Mouse (Mus musculus) hindbrain, embryonic 13.5 days (tissue): ENCODE data around the gene Cxcl13. TPM values are rescaled to one million over a fixed set of nuclear protein-coding genes. Genes with fewer than 3 reads are reported as not detected.

ENCODE experiments used
- ATAC-seq: fragments of 200-750 bp; cut with Nextera tagmentation; 2 replicates; pipeline ENCODE4 v1.8.0; 2017; ENCODE audit warnings: moderate TSS enrichment; ENCODE audit not compliant: low FRiP score
- H3K27ac ChIP-seq: fragments of 300-500 bp; sonication (generic); 2 replicates; pipeline ENCODE4 v1.5.1; 2015; ENCODE audit warnings: inconsistent platforms, mild to moderate bottlenecking, moderate library complexity
- H3K27me3 ChIP-seq: fragments of 300-500 bp; sonication (generic); 2 replicates; pipeline ENCODE4 v1.6.1; 2015; ENCODE audit warnings: mild to moderate bottlenecking, inconsistent platforms
- H3K36me3 ChIP-seq: fragments of 300-500 bp; sonication (generic); 2 replicates; pipeline ENCODE4 v1.6.1; 2015; ENCODE audit warnings: mild to moderate bottlenecking, inconsistent platforms
- H3K4me1 ChIP-seq: fragments of 300-500 bp; sonication (generic); replicated peaks from 2 replicates; pipeline ENCODE4 v1.6.1; 2015; ENCODE audit warnings: inconsistent platforms
- H3K4me2 ChIP-seq: fragments of 300-500 bp; sonication (generic); 2 replicates; pipeline ENCODE4 v1.6.1; 2015; ENCODE audit warnings: inconsistent platforms, mild to moderate bottlenecking, moderate library complexity
- H3K4me3 ChIP-seq: fragments of 300-500 bp; sonication (generic); 2 replicates; pipeline ENCODE4 v1.5.1; 2015; ENCODE audit warnings: mild to moderate bottlenecking, inconsistent platforms
- H3K9ac ChIP-seq: fragments of 300-500 bp; sonication (generic); 2 replicates; pipeline ENCODE4 v1.6.1; 2015; ENCODE audit warnings: mild to moderate bottlenecking, inconsistent platforms
- H3K9me3 ChIP-seq: fragments of 300-500 bp; sonication (generic); 2 replicates; pipeline ENCODE4 v1.6.1; 2016; ENCODE audit warnings: inconsistent platforms
- WGBS: fragments of 180-500 bp; shearing (Covaris S2); methylation state at CpG from one replicate; pipeline ENCODE4 v1.1.7; 2015; 5-methylcytosine and 5-hydroxymethylcytosine counted together
- polyA plus RNA-seq: library from polyadenylated mRNA; unstranded; fragments of >200 nt; fragmentation: Nextera tagmentation; extraction: Ambion mirVana; gene quantifications from 2 replicates; pipeline ENCODE4 v1.2.1, GENCODE M21; 2015

The Cxcl13 gene
- polyA plus RNA-seq, result 0.14 TPM in 1 of 2 replicates, not detected in the other

DNA sequence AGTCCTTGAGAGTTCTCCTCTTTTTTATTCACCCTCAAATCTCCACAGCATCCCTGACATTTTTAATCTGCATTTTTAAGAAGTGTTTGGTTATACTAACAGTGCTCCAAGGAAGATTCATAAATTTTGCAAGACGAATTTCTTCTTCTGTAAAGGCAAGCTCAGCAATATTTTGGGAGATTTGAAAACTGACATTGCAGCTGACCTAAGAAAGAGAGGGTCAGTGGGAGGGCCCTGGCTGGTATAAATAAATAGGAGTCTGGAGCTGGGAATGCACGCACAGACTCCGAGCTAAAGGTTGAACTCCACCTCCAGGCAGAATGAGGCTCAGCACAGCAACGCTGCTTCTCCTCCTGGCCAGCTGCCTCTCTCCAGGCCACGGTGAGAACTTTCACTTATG is at the start of gene Cxcl13:
Gene Cxcl13, plus strand, starts transcription at position 301 of the 400 bp plus-strand sequence.
- 73% methylated on average over 5 of the region's 5 CpGs for WGBS
- Histone ChIP-seq H3K27me3 (no peaks in the 10 kb centered on the region), H3K4me1 (no peaks in the 10 kb centered on the region), H3K9me3 (no peaks in the 10 kb centered on the region), H3K36me3 (no peaks in the 10 kb centered on the region), H3K4me3 (no peak within 1 kb of the TSS), H3K9ac (no peak within 1 kb of the TSS), H3K27ac (no peak within 1 kb of the TSS), H3K4me2 (no peak within 1 kb of the TSS)
- no peak for ATAC-seq

DNA sequence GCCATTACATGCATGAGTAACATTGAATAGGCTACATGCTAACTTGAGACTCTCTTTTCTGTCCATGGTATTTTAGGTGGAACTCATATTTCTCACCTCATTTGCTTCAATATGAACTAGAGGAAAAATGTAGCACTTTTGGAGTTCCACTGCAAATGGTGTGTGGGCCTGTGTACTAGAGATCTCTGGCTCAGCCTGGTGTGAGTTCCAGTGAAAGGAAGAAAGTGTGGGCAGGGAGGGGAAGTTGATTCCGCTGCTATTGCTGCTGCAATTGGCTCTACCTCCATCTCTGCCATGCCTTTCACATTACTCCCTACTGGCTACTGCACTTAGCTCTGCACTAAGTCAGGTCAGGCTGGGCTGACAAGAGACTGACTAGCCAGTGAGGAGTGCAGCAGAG is 45.7 kb upstream of the Cxcl13 start:
- Histone ChIP-seq H3K4me3 (no peak overlapping the region), H3K36me3 (no peaks in the 10 kb centered on the region), H3K9me3 (no peaks in the 10 kb centered on the region), H3K9ac (no peak overlapping the region), H3K4me2 (no peak overlapping the region), H3K27me3 (no peaks in the 10 kb centered on the region), H3K4me1 (no peaks in the 10 kb centered on the region), H3K27ac (no peak overlapping the region)
- WGBS, result 77% methylated on average over 1 of the region's 1 CpGs
- no peak for ATAC-seq

DNA sequence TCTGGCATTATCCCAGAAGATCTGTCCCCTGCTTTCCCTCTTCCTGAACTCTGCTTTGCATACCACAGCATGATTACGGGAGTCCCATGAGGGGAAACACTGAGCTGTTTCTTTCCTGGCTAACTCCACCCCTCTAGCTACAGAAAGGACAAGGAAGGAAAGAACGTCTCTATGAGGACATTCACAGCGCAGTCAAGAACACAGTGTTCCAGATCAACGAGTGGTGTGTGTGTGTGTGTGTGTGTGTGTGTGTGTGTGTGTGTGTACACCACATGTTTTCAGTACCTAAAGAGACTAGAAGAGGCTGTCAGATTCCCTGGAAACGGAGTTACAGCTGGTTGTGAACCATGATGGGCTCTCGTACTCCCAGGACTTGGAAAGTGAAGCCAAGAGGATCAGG is 38.3 kb upstream of the Cxcl13 start:
- Histone ChIP-seq H3K27ac (no peak overlapping the region), H3K27me3 (no peaks in the 10 kb centered on the region), H3K36me3 (no peaks in the 10 kb centered on the region), H3K9ac (no peak overlapping the region), H3K4me3 (no peak overlapping the region), H3K4me2 (no peak overlapping the region), H3K9me3 (no peaks in the 10 kb centered on the region), H3K4me1 (no peaks in the 10 kb centered on the region)
- no peak for ATAC-seq
- 88% methylated on average over 6 of the region's 6 CpGs for WGBS

DNA sequence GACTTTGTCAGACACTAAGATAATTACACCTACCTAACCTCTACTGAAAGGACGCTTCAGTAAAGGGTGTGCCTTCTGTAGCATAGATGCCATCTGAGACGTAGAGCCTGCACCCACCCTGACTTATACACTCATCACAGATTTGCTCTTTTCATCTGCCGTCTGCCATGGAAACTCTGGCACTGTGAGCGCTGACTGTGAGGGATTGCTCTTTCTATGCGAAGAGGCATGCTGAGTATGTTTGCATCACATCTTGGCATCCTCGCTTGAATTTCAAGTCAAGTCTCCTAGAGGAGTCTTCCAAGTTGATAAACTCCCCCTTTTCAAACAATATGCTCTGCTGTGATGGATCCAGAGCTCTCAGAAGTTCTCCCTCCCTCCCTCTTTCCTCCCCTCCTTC is 32.7 kb upstream of the Cxcl13 start:
- ATAC-seq, result no peak
- Histone ChIP-seq H3K27me3 (no peaks in the 10 kb centered on the region), H3K9me3 (no peaks in the 10 kb centered on the region), H3K4me2 (no peak overlapping the region), H3K27ac (no peak overlapping the region), H3K9ac (no peak overlapping the region), H3K4me1 (no peaks in the 10 kb centered on the region), H3K36me3 (no peaks in the 10 kb centered on the region), H3K4me3 (no peak overlapping the region)
- 81% methylated on average over 6 of the region's 6 CpGs for WGBS

DNA sequence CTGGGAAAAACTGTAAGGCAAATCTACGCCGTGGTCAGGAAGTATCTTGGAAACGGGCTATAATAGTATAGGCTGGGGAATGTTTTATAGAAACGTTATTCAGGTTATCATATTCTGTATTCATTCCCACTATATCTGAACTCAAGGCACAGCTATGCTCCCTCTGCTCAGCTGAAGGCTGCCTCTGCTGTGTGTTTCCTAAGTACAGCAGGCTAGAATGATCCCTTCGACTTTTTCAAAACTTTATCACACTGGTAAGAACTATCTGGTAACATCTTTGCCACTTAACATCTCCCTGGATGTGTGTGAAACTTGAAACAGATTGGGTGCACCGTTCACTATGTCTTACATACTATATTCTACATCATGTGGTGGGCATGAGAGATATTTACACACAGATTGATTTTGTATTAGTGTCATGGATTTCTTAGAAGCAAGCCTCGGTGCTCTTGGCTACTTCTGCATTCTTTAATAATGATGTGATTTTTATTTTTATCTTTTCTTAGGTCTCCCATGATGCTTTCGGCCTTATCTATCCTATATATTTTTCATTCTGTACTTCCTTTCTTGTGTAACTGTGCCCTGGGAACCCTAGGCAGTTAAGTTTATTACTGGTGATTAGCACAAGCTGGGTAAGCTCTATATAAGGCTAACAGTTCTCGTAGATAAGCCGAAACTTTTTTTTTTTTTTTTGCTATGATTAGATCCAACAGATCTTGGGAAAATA is 31.4 kb upstream of the Cxcl13 start:
- Histone ChIP-seq H3K4me3 (no peak overlapping the region), H3K36me3 (no peaks in the 10 kb centered on the region), H3K27ac (no peak overlapping the region), H3K27me3 (no peaks in the 10 kb centered on the region), H3K4me1 (no peaks in the 10 kb centered on the region), H3K9me3 (no peaks in the 10 kb centered on the region), H3K4me2 (no peak overlapping the region), H3K9ac (no peak overlapping the region)
- no peak for ATAC-seq
- WGBS, result 91% methylated on average over 10 of the region's 10 CpGs

DNA sequence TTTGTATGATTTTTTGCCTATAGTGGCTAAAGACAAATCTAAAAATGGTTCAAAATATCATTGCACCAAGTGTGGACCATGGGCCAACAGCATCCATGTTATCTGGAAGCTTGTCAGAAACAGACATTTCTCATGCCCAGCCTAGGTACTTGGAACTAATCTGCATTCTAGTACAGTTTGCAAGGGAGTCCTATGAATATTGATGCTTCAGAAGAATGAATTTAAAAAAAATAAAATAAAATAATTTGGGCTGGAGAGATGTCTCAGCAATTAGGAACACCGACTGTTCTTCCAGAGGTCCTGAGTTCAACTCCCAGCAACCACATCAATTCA is 30.9 kb upstream of the Cxcl13 start:
- H3K4me2 ChIP-seq, result no peak overlapping the region
- no peak overlapping the region for H3K4me3 ChIP-seq
- 94% methylated on average over 1 of the region's 1 CpGs for WGBS
- H3K36me3 ChIP-seq, result no peaks in the 10 kb centered on the region
- no peak overlapping the region for H3K9ac ChIP-seq
- H3K27me3 ChIP-seq, result no peaks in the 10 kb centered on the region
- no peak for ATAC-seq
- H3K9me3 ChIP-seq, result no peaks in the 10 kb centered on the region
- H3K27ac ChIP-seq, result no peak overlapping the region
- H3K4me1 ChIP-seq, result no peaks in the 10 kb centered on the region

DNA sequence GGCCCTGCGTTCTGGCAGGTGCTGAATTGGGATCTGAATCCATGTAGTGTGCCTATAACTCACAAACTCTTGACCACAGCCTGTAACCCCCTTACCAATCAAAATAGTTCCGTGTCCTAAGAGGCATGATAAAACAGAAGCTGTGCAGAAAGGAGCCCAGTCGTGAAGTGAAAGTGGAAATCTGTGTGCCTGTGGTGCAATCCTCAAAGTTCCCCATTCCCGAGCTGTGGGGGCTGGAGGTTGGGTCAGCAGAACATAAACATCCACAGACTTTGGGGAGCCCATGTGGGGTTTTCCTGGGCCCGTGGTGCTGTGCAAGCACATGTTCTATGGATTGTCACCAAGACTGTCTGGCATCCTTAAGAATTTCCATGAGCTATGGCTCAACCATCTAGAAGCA is 21.7 kb upstream of the Cxcl13 start:
- Histone ChIP-seq H3K4me1 (no peaks in the 10 kb centered on the region), H3K27me3 (no peaks in the 10 kb centered on the region), H3K27ac (no peak overlapping the region), H3K4me3 (no peak overlapping the region), H3K9ac (no peak overlapping the region), H3K4me2 (no peak overlapping the region), H3K36me3 (no peaks in the 10 kb centered on the region), H3K9me3 (no peaks in the 10 kb centered on the region)
- WGBS, result 76% methylated on average over 5 of the region's 5 CpGs
- ATAC-seq, result no peak

DNA sequence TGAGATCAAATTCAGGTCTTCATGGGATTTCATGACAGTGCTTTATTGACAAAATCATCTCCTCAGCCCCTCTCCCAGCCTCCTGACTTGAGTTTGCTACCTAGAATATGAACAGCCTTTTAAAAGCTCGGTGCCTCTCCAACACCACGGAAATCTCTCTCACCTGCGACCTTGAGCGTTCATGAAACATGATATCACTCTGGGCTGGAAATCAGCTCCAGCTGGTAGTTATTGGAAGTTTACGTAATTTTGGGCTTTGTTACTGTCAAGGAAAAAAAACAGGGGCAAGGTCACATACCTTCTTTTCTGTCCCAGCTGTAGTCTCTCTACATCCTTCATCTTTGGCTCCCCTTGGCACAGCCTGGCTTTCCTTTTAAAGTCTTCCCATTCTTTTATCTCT is 20.7 kb upstream of the Cxcl13 start:
- 83% methylated on average over 5 of the region's 5 CpGs for WGBS
- H3K36me3 ChIP-seq, result no peaks in the 10 kb centered on the region

DNA sequence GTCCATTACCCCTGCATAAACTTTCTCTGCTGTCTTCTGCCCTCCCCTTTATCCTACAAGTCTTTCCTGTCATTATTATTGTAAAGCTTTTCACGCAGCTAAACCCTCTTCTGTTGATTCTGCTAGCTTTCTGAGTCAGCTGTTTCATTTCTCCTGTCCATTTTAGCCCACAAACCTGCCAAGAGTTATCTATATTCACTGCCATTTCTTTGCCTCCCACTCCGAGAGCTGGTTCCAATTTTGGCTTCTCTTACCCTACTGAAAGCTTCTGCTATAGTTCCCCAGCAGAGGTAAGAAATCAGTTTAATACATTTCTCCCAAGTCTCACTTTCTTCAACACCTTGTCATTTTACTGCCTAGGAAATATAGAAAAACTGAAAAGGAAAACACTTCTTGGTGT is 19.6 kb upstream of the Cxcl13 start:
- no peaks in the 10 kb centered on the region for H3K36me3 ChIP-seq
- 78% methylated on average over 2 of the region's 2 CpGs for WGBS
- H3K9me3 ChIP-seq, result no peaks in the 10 kb centered on the region
- H3K4me3 ChIP-seq, result no peak overlapping the region
- H3K27me3 ChIP-seq, result no peaks in the 10 kb centered on the region
- H3K4me2 ChIP-seq, result no peak overlapping the region
- no peak for ATAC-seq
- H3K9ac ChIP-seq, result no peak overlapping the region
- no peak overlapping the region for H3K27ac ChIP-seq
- H3K4me1 ChIP-seq, result no peaks in the 10 kb centered on the region

More for the DNA sequence above, 20.7 kb upstream of the Cxcl13 start:
- no peaks in the 10 kb centered on the region for H3K9me3 ChIP-seq
- H3K27ac ChIP-seq, result no peak overlapping the region
- H3K4me3 ChIP-seq, result no peak overlapping the region
- no peak overlapping the region for H3K4me2 ChIP-seq
- no peaks in the 10 kb centered on the region for H3K27me3 ChIP-seq
- H3K9ac ChIP-seq, result no peak overlapping the region
- no peak for ATAC-seq
- no peaks in the 10 kb centered on the region for H3K4me1 ChIP-seq

DNA sequence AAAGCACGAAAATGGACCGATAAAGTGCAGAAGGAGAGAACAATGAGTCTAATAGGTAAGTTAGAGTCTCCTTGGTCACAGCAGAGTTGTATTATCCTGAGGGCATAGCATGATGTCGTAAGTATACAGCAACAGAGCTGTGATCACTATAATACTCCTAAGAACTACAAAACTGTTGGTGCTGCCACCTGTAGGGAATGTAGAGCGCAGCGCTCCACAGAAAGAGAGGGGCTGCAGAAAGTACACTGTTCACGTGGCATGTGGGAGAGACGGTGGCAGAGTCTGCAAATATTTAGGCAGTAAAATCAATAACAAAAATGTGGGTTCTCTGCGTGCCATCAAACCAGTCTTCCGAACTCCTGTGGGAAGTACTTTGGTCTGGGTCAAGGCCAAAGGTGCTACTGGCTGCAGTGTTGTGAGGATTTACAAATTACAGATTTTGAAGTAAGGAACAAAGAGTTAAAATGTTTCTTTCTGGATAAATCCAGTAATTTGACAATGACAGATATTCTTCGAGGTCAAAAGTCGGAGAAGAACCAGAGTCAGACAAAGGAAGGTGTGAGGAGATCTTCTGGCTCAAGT is 18.6 kb upstream of the Cxcl13 start:
- Histone ChIP-seq H3K27me3 (no peaks in the 10 kb centered on the region), H3K4me3 (no peak overlapping the region), H3K4me1 (no peaks in the 10 kb centered on the region), H3K4me2 (no peak overlapping the region), H3K36me3 (no peaks in the 10 kb centered on the region), H3K9ac (no peak overlapping the region), H3K9me3 (no peaks in the 10 kb centered on the region), H3K27ac (no peak overlapping the region)
- WGBS, result 83% methylated on average over 11 of the region's 11 CpGs
- ATAC-seq, result no peak

DNA sequence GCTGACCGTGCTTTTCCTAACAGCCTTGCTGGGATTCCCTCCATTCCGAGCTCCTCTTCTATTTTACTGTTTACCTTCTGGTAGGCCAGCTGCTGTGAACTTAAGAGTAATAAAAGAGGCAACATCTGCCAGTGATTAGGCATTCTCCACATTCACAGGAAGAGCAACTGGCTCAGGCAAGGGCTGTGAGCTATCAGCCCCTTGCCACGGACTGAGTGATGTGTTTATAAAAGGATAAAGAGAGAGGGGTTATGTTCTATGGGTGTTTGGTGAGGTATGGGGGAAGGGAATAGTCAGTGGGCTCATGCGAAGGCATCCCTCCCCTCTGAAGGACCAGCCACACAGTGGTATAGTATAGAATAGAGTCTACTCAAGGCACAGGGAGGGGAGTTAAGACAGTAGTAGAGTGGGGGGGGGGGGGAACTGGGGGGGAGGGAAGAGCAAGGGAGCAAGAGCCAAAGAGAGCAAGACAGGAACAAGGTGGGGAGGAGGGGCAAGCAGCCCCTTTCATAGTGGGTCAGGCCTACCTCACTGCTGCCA is 16.0 kb upstream of the Cxcl13 start:
- WGBS, result 60% methylated on average over 4 of the region's 4 CpGs
- Histone ChIP-seq H3K4me1 (no peaks in the 10 kb centered on the region), H3K9ac (no peak overlapping the region), H3K4me3 (no peak overlapping the region), H3K27me3 (no peaks in the 10 kb centered on the region), H3K27ac (no peak overlapping the region), H3K36me3 (no peaks in the 10 kb centered on the region), H3K9me3 (no peaks in the 10 kb centered on the region), H3K4me2 (no peak overlapping the region)
- ATAC-seq, result 0 out of 2 replicates have a peak, but pooled peaks have one; percentile 13

DNA sequence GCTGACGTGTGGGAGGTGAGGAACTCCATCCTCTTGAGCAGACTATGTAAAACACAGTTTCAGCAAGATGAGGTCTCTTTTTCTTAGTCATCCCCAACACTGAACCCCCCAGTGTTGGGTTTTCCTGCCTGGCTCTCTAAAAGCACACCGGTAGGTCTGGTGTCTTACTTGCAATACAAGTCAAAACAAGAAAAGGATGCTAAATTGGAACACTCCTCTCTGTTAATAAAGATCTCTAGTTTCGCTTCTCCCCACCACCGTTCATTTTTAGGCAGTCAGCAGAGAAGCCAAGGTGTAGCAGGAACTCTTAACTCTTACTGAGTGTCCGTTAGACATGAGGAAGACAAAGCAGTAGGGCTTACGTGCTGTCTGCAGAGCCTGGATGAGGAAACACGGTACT is 15.2 kb upstream of the Cxcl13 start:
- Histone ChIP-seq H3K4me3 (no peak overlapping the region), H3K27me3 (no peaks in the 10 kb centered on the region), H3K9ac (no peak overlapping the region), H3K36me3 (no peaks in the 10 kb centered on the region), H3K9me3 (no peaks in the 10 kb centered on the region), H3K4me1 (no peaks in the 10 kb centered on the region), H3K27ac (no peak overlapping the region), H3K4me2 (no peak overlapping the region)
- WGBS, result 82% methylated on average over 7 of the region's 7 CpGs
- no peak for ATAC-seq

DNA sequence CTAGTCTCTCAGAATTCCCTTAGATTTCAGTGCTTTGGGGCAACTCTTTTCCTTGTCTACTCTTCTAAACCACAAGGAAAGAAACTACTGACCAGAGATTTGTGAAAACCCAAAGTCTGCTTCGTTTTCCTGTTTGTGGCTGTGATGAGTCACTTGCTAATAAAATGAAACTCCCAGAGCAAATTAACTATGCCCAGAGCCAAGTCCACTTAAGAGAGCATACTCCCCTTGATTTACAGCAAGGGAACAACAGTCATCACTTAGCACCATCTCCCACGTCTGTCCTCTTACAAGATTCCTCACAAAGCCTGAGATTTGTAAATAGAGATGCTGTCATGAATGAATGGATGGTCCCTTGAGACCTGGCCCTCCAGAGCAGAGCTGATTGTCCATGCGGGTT is 11.6 kb upstream of the Cxcl13 start:
- Histone ChIP-seq H3K9ac (no peak overlapping the region), H3K27me3 (no peaks in the 10 kb centered on the region), H3K9me3 (no peaks in the 10 kb centered on the region), H3K36me3 (no peaks in the 10 kb centered on the region), H3K4me2 (no peak overlapping the region), H3K4me3 (no peak overlapping the region), H3K27ac (no peak overlapping the region), H3K4me1 (no peaks in the 10 kb centered on the region)
- WGBS, result 43% methylated on average over 3 of the region's 3 CpGs
- no peak for ATAC-seq
